Mouse (Mus musculus) left cerebral cortex, postnatal 4 days (tissue): Measurements from ENCODE around the gene Gtf2h2. TPM values are rescaled to one million over a fixed set of nuclear protein-coding genes. Genes with fewer than 3 reads are reported as not detected.
"Not testable (repeated sequence)": the region's sequence is repeated elsewhere in the genome, so short reads cannot be mapped to it uniquely, and the experiment has no call there.

Source experiments
- DNase-seq: peaks from one replicate; pipeline ENCODE4 v3.0.0-alpha.2; 2022
- intact Hi-C: fragments of 180-260 bp; cut with DNase I; formaldehyde crosslinking; loops from one replicate; pipeline ENCODE4 v1.15.1; 2025
- total RNA-seq, 2 experiments: library from RNA; stranded (reverse); gene quantifications; 2 replicates each; pipeline ENCODE4 v1.2.3; 2021

Gene Gtf2h2
- total RNA-seq, 2 experiments from 2014 or later = 41.0 to 52.8 TPM

- no peak for DNase-seq
- intact Hi-C loops = no loop called here
Observed at GRCm38 (mm10) chr13:100491623-100492022, 756 bp downstream of the Gtf2h2 start.

- no peak for DNase-seq
- intact Hi-C loops = no loop called here
Observed at GRCm38 (mm10) chr13:100490424-100490823, 2.0 kb downstream of the Gtf2h2 start.

GRCm38 (mm10) chr13:100483610-100484009 lies 8.8 kb downstream of the Gtf2h2 start:
- intact Hi-C loops = loop anchor here (5.0 to 10.0 kb wide), 4 partner anchors 144 to 429 kb away; no protein-coding TSS in a partner anchor
- no peak for DNase-seq

GRCm38 (mm10) chr13:100463527-100464222 lies 28.7 kb downstream of the Gtf2h2 start:
- DNase-seq = no peak
- intact Hi-C loops = no loop called here

- intact Hi-C loops = no loop called here
- DNase-seq = no peak
Observed at GRCm38 (mm10) chr13:100461336-100461735, 31.0 kb downstream of the Gtf2h2 start.

- DNase-seq, intact Hi-C loops: not testable (repeated sequence)
Observed at GRCm38 (mm10) chr13:100452415-100453127, 39.8 kb downstream of the Gtf2h2 start, which contains the start of gene Naip1. Naip1 (minus strand) TSS chr13:100452869.

- intact Hi-C loops = no loop called here
- DNase-seq = no peak
Observed at GRCm38 (mm10) chr13:100449495-100449894, 42.9 kb downstream of the Gtf2h2 start.

GRCm38 (mm10) chr13:100440116-100440515 lies 52.3 kb downstream of the Gtf2h2 start:
- DNase-seq = no peak
- intact Hi-C loops = no loop called here

GRCm38 (mm10) chr13:100438701-100439100 lies 53.7 kb downstream of the Gtf2h2 start:
- intact Hi-C loops = no loop called here
- DNase-seq = no peak

GRCm38 (mm10) chr13:100437322-100437825 lies 55.0 kb downstream of the Gtf2h2 start:
- no peak for DNase-seq
- intact Hi-C loops = no loop called here

- DNase-seq, intact Hi-C loops: not testable (repeated sequence)
Observed at GRCm38 (mm10) chr13:100436556-100437163, 55.7 kb downstream of the Gtf2h2 start.

GRCm38 (mm10) chr13:100419958-100420357 lies 72.4 kb downstream of the Gtf2h2 start:
- DNase-seq, intact Hi-C loops: not testable (repeated sequence)

GRCm38 (mm10) chr13:100414428-100414827 lies 78.0 kb downstream of the Gtf2h2 start:
- DNase-seq = no peak
- intact Hi-C loops = no loop called here

Other genes starting within 250 kb of the Gtf2h2 start
- under 1 TPM; 0.12 to 0.24 TPM for gene Naip5, start 246.3 kb downstream of the Gtf2h2 start, total RNA-seq
- under 1 TPM; 0.20 to 0.30 TPM for gene Naip6, start 174.9 kb downstream of the Gtf2h2 start, total RNA-seq
- gene Naip1, start 39.7 kb downstream of the Gtf2h2 start, total RNA-seq = under 1 TPM; 0.18 to 0.24 TPM
- 1 to 10 TPM; 7.9 to 8.8 TPM for gene Ocln, start 60.1 kb upstream of the Gtf2h2 start, total RNA-seq
- 1 to 10 TPM; 1.6 to 2.0 TPM for gene Marveld2, start 124.4 kb upstream of the Gtf2h2 start, total RNA-seq
- 100 to 1,000 TPM; 129 to 141 TPM for gene Ak6, start 158.4 kb upstream of the Gtf2h2 start, total RNA-seq
- gene Rad17, start 158.5 kb upstream of the Gtf2h2 start, total RNA-seq = 10 to 100 TPM; 15.3 to 16.0 TPM
- gene Taf9, start 159.0 kb upstream of the Gtf2h2 start, total RNA-seq = 10 to 100 TPM; 22.9 to 31.8 TPM
- gene Ccdc125, start 177.1 kb upstream of the Gtf2h2 start, total RNA-seq = under 1 TPM; 0.86 to 0.93 TPM
- 10 to 100 TPM; 37.8 to 39.9 TPM for gene Cdk7, start 238.4 kb upstream of the Gtf2h2 start, total RNA-seq